Mouse (Mus musculus): ENCODE data around the gene Kcnc1. TPM values are rescaled to one million over a fixed set of nuclear protein-coding genes. Genes with fewer than 3 reads are reported as not detected.

Kcnc1 gene
- total and polyA plus RNA-seq, 3 experiments, result 0.08 to 0.14 TPM; not detected in 1

DNA sequence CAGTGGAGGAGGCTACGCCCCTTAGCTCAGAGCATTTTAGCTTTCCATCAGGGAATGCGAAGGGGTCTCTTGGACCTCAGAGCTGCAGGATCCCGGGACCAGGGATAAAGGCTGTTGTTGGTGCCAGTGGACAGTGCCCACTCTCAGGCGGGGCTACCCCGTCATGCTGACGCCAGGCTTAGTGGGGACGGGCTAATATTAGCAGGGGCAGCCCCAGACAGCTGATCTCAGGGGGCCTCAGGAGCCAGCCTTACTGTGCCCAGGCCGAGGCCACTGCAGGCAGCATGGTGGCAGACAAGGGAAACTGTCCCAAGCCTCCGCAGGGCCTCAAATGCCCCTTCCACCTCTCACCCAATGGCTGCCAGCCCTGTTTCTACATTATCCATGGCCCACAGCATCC lies 12.3 kb downstream of the Kcnc1 start:
- Histone ChIP-seq H3K9me3 (replicated peaks; ENCODE audit: low read length) (no peaks in the 10 kb centered on the region), H3K27me3 (replicated peaks) (no peaks in the 10 kb centered on the region), H3K36me3 (replicated peaks in 1 of 2; ENCODE audit: control insufficient read depth in 1 of 2, insufficient read depth in 1 of 2, low read length in 1 of 2) (no peaks in the 10 kb centered on the region), H3K9ac (ENCODE audit: insufficient read depth, low read depth) (no peak overlapping the region), H3K4me1 (ENCODE audit: control insufficient read depth in 1 of 2, insufficient read depth in 2 of 2) (peaks cover 12 to 33% of the 10 kb centered on the region in 2 experiments), H3K79me2 (replicated peaks; ENCODE audit: control insufficient read depth, extremely low read depth, insufficient read depth, poor library complexity, severe bottlenecking) (no peaks in the 10 kb centered on the region), H3K4me2 (ENCODE audit: insufficient read depth, low read depth, poor library complexity, severe bottlenecking) (0 out of 2 replicates have a peak overlapping the region, but pooled peaks have one; percentile 7), H3K4me3 (replicated peaks in 1 of 3; ENCODE audit: low read depth in 2 of 3, low read length in 2 of 3, poor library complexity in 1 of 3) (no peak overlapping the region), H3K27ac (ENCODE audit: insufficient read depth, low read depth) (no peak overlapping the region)
- dilution Hi-C loops (cut with MboI; ENCODE audit: extremely low pct_ligation_motif_present, extremely low pct_unique_long_range_greater_than_20kb, low sequenced_read_pairs), result no loop called here
- in situ Hi-C loops (cut with MboI; ENCODE audit: low pct_ligation_motif_present, low pct_unique_long_range_greater_than_20kb, low sequenced_read_pairs), result loop anchor here (10.0 kb wide), 1 partner anchor 136 kb away; no protein-coding TSS in a partner anchor
- no peak for TF ChIP-seq MEF2A (IDR thresholded peaks at IDR 0.05; ENCODE audit: borderline replicate concordance, low read depth, low read length)
- TF ChIP-seq POLR2AphosphoS2 (IDR thresholded peaks at IDR 0.05; ENCODE audit: low read depth, low read length), result no peak
- TF ChIP-seq MYC (IDR thresholded peaks at IDR 0.05; ENCODE audit: low read depth, low read length), result no peak
- no peak for DNase-seq (ENCODE audit: extremely low read depth)

DNA sequence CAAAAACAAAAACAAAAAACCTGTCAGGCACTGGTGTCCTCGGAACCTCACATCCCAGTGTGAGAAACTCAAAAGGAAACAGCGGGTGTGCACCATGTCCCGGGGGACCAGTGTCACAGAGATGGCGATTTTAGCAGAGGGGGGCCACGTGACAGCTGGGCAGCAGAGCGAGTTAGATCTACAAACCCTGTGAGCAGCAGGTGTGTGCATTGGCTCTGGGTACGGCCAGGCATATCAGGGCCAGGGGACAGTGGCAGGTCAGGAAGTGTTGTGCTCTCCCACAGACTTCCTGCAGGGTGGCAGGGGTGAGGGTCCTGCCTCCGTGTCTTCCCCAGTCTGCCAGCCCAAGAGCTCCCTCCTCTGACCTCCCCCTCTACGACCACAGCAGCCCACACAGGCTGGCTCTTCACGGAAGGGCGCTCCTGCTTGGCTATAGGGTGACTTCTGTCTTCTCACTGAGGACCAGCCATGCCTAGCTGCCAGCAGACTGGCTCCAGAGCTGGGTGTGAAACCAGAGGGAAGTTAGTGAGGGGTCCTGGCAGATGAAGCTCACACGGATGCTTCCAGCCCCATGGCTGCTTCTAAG lies 13.0 kb downstream of the Kcnc1 start:
- Histone ChIP-seq H3K4me2 (ENCODE audit: insufficient read depth, low read depth, poor library complexity, severe bottlenecking) (peak overlapping the region; percentile 22; the same call in 1 of the 2 replicates), H3K79me2 (replicated peaks; ENCODE audit: control insufficient read depth, extremely low read depth, insufficient read depth, poor library complexity, severe bottlenecking) (no peaks in the 10 kb centered on the region), H3K27ac (ENCODE audit: insufficient read depth, low read depth) (no peak overlapping the region), H3K27me3 (replicated peaks) (no peaks in the 10 kb centered on the region), H3K4me3 (replicated peaks in 1 of 3; ENCODE audit: low read depth in 2 of 3, low read length in 2 of 3, poor library complexity in 1 of 3) (no peak overlapping the region), H3K4me1 (ENCODE audit: control insufficient read depth in 1 of 2, insufficient read depth in 2 of 2) (peaks cover 12 to 26% of the 10 kb centered on the region in 2 experiments), H3K9me3 (replicated peaks; ENCODE audit: low read length) (no peaks in the 10 kb centered on the region), H3K9ac (ENCODE audit: insufficient read depth, low read depth) (no peak overlapping the region), H3K36me3 (replicated peaks in 1 of 2; ENCODE audit: control insufficient read depth in 1 of 2, insufficient read depth in 1 of 2, low read length in 1 of 2) (no peaks in the 10 kb centered on the region)
- TF ChIP-seq USF1 (IDR thresholded peaks at IDR 0.05; ENCODE audit: low read depth, low read length) (peak; percentile 42; the same call in 1 of the 2 replicates), MEF2A (IDR thresholded peaks at IDR 0.05; ENCODE audit: borderline replicate concordance, low read depth, low read length) (no peak)
- dilution Hi-C loops (cut with MboI; ENCODE audit: extremely low pct_ligation_motif_present, extremely low pct_unique_long_range_greater_than_20kb, low sequenced_read_pairs) (no loop called here), in situ Hi-C loops (cut with MboI; ENCODE audit: low pct_ligation_motif_present, low pct_unique_long_range_greater_than_20kb, low sequenced_read_pairs) (loop anchor here (10.0 kb wide), 1 partner anchor 136 kb away; no protein-coding TSS in a partner anchor)
- DNase-seq (ENCODE audit: extremely low read depth), result peak; percentile 52

DNA sequence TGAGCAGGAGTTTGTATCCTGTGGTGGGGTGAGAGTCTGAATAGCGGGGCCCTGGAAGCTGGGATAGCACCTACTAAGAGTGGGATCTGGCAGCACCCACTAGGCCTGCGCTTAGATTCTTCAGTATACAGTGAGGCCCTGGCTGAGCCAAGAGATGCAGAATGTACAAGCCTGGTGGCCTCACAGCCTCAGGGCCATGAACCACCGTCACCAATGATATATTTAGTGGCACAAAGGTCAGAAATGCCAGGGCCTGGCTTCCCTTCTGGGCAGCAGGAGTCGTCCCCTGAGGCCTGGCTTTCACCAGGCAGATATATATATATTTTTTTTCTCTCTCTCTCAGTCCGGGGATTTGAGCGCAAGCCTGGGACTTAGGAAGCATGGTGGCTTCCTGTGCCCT lies 14.4 kb downstream of the Kcnc1 start:
- Histone ChIP-seq H3K79me2 (replicated peaks; ENCODE audit: control insufficient read depth, extremely low read depth, insufficient read depth, poor library complexity, severe bottlenecking) (no peaks in the 10 kb centered on the region), H3K27me3 (replicated peaks) (no peaks in the 10 kb centered on the region), H3K4me3 (replicated peaks in 1 of 3; ENCODE audit: low read depth in 2 of 3, low read length in 2 of 3, poor library complexity in 1 of 3) (no peak overlapping the region), H3K9ac (ENCODE audit: insufficient read depth, low read depth) (no peak overlapping the region), H3K4me2 (ENCODE audit: insufficient read depth, low read depth, poor library complexity, severe bottlenecking) (no peak overlapping the region), H3K36me3 (replicated peaks in 1 of 2; ENCODE audit: control insufficient read depth in 1 of 2, insufficient read depth in 1 of 2, low read length in 1 of 2) (no peaks in the 10 kb centered on the region), H3K27ac (ENCODE audit: insufficient read depth, low read depth) (no peak overlapping the region), H3K4me1 (ENCODE audit: control insufficient read depth in 1 of 2, insufficient read depth in 2 of 2) (peaks cover 12 to 25% of the 10 kb centered on the region in 2 experiments), H3K9me3 (replicated peaks; ENCODE audit: low read length) (no peaks in the 10 kb centered on the region)
- DNase-seq (ENCODE audit: extremely low read depth), result no peak
- TF ChIP-seq USF1 (IDR thresholded peaks at IDR 0.05; ENCODE audit: low read depth, low read length), result no peak
- TF ChIP-seq SIN3A (IDR thresholded peaks at IDR 0.05; ENCODE audit: low read length), result no peak
- no peak for TF ChIP-seq SMC3 (IDR thresholded peaks at IDR 0.05; ENCODE audit: low read depth, low read length)
- TF ChIP-seq TBP (conservative IDR thresholded peaks at IDR 0.05; ENCODE audit: low read depth, low read length), result no peak
- TF ChIP-seq MAX (IDR thresholded peaks at IDR 0.05; ENCODE audit: low read length), result no peak
- no peak for TF ChIP-seq BHLHE40 (IDR thresholded peaks at IDR 0.05; ENCODE audit: low read depth, low read length)
- TF ChIP-seq TCF12 (IDR thresholded peaks at IDR 0.05; ENCODE audit: low read depth, low read length), result no peak
- no peak for TF ChIP-seq NELFE (IDR thresholded peaks at IDR 0.05; ENCODE audit: low read depth, low read length)
- no peak for TF ChIP-seq ETS1 (conservative IDR thresholded peaks at IDR 0.05; ENCODE audit: low read depth, low read length)
- no peak for TF ChIP-seq NRF1 (IDR thresholded peaks at IDR 0.05; ENCODE audit: low read depth, low read length)
- no peak for TF ChIP-seq ELF1 (IDR thresholded peaks at IDR 0.05; ENCODE audit: low read depth, low read length)
- TF ChIP-seq HCFC1 (IDR thresholded peaks at IDR 0.05; ENCODE audit: low read depth, low read length), result no peak
- no peak for TF ChIP-seq POLR2A (IDR thresholded peaks at IDR 0.05; ENCODE audit: low read depth, low read length)
- dilution Hi-C loops (cut with MboI; ENCODE audit: extremely low pct_ligation_motif_present, extremely low pct_unique_long_range_greater_than_20kb, low sequenced_read_pairs) (no loop called here), in situ Hi-C loops (cut with MboI; ENCODE audit: low pct_ligation_motif_present, low pct_unique_long_range_greater_than_20kb, low sequenced_read_pairs) (no loop called here)

All from CH12.LX (cell line).